Mouse (Mus musculus) left cerebral cortex, adult 18-20 months (tissue): Measurements from ENCODE around the gene Fndc4. TPM values are rescaled to one million over a fixed set of nuclear protein-coding genes. Genes with fewer than 3 reads are reported as not detected.
A peak's percentile ranks its signal among the peaks of the same experiment; 100 is the strongest.

Experiments
- DNase-seq, 2 experiments: peaks; one replicate each; pipeline ENCODE4 v3.0.0; 2021 to 2022; ENCODE audit warnings: low spot score in 2 of 2, mixed read lengths in 1 of 2
- long read RNA-seq, 2 experiments: library from polyadenylated mRNA; stranded (forward); transcript quantifications; one replicate each; pipeline ENCODE4 v2.0.0; 2021
- total RNA-seq, 2 experiments: library from RNA; stranded (reverse); gene quantifications; 2 replicates each; pipeline ENCODE4 v1.2.3; 2021

Fndc4 gene
- 100 to 1,000 TPM; 159 to 160 TPM for total RNA-seq
- long read RNA-seq, experiment 1, transcript Fndc4-202 (7 exons, 2,333 nt): major isoform, 93 of 155 reads
- long read RNA-seq, experiment 1, transcript Fndc4-201 (8 exons, 1,375 nt): minor isoform, 24 of 155 reads
- long read RNA-seq, experiment 1, partial matches to known transcripts: 27 of 155 reads
- long read RNA-seq, experiment 1, other reads (novel, unspliced or antisense): 10 of 155 reads
- long read RNA-seq, experiment 2, transcript Fndc4-201 (8 exons, 1,375 nt): minor isoform, 17 of 89 reads
- long read RNA-seq, experiment 2, transcript Fndc4-202 (7 exons, 2,333 nt): major isoform, 46 of 89 reads
- long read RNA-seq, experiment 2, partial matches to known transcripts: 13 of 89 reads
- long read RNA-seq, experiment 2, other reads (novel, unspliced or antisense): 13 of 89 reads

DNA sequence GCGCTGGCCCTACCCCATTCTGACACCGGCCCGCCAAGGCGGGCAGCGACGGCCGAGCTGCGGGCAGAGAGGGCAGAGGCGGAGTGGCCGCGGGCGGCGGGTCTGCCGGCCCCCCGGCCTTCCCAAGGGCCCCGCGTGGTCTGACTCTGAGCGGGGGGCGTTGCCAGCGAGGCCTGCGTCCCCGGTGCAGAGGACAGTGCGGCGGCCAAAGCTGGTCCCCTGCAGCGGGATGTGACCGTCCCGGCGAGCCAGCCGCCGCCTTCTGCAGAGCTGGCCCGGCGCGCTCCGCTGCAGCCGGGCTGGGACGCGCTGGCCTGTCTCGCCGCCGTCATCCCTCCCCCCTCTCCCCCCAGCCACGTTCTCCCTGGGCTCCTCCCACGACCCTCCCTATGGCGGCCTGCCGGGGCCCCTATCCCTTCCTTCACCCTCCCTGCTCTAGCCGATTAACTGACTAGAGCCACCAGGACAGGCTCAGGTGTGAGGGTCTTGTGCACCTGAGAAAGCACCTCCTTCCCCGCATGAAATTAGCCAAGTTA lies at the start of gene Fndc4:
Gene Fndc4 (minus strand): TSS at position 475 of the 536 bp plus-strand sequence.
- DNase-seq: peak; percentile 47 to 59

GRCm38 (mm10) chr5:31328255-31328654 lies 32.4 kb upstream of the Fndc4 start:
- peak; percentile 62 to 72 for DNase-seq

DNA sequence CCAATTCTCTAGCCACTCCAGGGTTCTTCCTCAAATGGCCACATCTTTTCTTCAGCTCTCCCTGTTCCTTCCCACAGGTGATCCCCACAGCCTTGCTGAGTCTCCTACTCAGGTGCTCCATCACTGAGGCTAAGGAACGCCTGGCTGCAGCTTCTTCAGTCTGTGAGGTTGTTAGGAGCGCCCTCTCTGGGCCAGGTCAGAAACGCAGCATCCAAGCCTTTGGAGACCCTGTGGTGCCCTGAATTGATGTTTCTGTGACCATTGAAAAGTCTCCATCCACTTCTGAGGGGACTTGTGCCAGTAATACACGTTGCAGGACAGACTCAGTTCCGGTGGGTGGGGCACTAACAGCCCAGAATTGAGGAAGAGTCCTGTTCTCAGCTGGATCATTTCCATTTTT lies 31.0 kb upstream of the Fndc4 start:
- no peak for DNase-seq

GRCm38 (mm10) chr5:31324085-31324484 lies 28.2 kb upstream of the Fndc4 start:
- DNase-seq: no peak

- no peak for DNase-seq
These were observed 26.9 kb upstream of the Fndc4 start for GRCm38 (mm10) chr5:31322776-31323175.

DNA sequence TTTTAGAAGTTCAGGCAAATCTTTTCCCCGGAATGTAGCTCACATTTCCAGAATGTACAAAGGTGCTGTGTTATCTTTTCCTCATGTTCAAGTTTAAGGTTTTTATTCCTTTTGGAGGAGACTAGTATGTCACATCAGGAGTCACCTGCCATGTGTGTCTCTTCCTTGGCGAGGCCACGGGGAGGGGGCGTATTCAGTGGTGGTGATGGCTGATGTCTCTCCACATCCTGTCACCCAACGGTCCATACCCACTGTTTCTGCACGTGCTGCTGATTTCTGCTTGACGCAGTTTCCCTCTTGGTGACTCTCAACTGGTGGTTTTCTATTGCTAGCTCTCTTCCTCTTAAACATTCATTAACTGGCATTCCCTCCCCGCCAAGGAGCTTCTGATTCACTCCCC lies 16.9 kb upstream of the Fndc4 start:
- no peak for DNase-seq

GRCm38 (mm10) chr5:31303093-31303492 lies 7.2 kb upstream of the Fndc4 start:
- no peak for DNase-seq

- no peak for DNase-seq
These were observed 6.0 kb upstream of the Fndc4 start for GRCm38 (mm10) chr5:31301866-31302265.

DNA sequence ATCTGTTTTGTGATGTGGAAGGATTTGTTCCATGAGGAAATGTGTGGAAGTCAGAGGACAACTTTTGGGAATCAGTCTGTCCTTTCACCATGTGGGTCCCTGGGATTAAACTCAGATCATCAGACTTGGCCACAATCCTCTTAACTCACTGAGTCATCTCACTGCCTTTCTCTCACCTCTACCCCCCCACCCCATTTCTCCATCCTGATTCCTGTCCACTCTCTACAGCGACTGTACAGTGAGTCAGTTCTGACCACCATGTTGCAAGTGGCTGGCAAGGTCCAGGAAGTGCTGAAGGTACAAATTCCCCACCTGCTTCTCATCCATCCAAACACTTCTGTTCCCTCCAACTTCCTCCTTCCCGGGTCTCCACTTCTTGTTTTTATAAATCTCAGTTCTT lies 2.6 kb upstream of the Fndc4 start:
- DNase-seq: no peak

GRCm38 (mm10) chr5:31297981-31298380 lies 2.1 kb upstream of the Fndc4 start:
- no peak for DNase-seq

- DNase-seq: no peak
These were observed 1.3 kb upstream of the Fndc4 start, which contains the start of gene Gckr for GRCm38 (mm10) chr5:31297047-31297757. Gene Gckr, plus strand, starts transcription at chr5:31297443.

- no peak for DNase-seq
These were observed 795 bp downstream of the Fndc4 start for GRCm38 (mm10) chr5:31294964-31295605.

DNA sequence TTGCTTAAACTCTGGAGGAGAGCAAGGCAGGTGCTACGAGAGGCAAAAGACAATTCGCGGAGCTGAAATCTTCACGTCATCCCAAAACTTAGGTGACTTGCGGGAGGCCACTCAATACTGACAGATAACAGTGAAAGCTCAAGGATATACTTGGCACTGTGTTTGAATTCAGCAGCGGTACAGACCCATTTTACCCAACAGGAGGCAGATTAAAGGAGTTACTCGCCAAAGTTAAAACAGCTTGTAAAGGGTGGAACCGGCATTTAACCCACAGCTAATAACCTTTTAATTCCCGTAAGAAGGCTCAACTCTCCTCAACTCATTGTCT lies 4.6 kb downstream of the Fndc4 start:
- DNase-seq: no peak

GRCm38 (mm10) chr5:31290521-31291360 lies 5.1 kb downstream of the Fndc4 start, which contains the start of gene Ift172:
Gene Ift172, minus strand, starts transcription at chr5:31291116.
- DNase-seq: peak; percentile 95 to 97

DNA sequence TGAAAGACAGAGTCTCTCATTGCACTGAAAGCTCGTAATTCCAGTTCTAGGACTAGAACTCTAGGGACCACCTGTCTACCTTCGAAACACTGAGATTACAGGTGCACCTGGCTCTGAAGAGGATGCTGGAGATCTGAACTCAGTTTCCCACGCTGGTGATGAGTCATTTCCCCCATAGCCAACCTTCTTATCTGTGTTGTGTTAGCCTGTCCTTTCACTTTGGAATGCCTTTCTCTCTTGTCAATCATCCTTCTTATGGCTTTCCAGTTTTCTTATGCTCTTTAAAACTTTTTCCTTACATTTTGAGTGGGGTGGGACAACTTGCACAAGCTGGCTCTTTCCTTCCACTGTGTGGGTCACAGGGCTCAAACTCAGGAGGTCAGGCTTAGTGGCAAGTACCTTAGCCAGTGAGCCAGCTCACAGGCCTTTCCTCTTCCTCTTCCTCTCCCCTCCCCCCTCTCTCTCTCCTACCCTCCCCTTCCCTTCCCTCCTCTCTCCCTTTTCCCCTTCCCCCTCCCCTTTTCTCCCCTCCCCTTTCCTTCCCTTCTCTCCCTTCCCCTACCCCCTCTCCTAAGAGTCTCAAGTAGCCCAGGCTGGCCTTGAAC lies 6.2 kb downstream of the Fndc4 start:
- no peak for DNase-seq

- no peak for DNase-seq
These were observed 7.2 kb downstream of the Fndc4 start for GRCm38 (mm10) chr5:31288655-31289054.

DNA sequence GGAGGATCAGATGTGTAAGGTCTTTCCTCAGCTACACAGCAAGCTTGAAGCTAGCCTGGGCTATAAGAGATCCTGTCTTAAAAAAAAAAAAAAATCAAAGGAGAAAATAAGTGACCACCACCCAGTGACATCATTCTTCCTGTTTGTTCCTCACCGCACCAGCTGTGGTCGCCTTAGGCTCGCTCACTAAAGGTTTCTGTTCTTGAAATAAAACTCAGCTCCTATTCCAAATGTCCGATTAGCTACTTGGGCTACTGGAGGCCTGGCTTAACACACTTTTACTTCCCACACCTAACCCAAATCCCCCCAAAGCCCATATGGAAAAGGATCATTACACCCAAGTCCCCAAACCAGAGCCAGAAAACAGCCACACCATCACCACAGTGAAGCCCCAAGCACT lies 7.7 kb downstream of the Fndc4 start:
- no peak for DNase-seq

DNA sequence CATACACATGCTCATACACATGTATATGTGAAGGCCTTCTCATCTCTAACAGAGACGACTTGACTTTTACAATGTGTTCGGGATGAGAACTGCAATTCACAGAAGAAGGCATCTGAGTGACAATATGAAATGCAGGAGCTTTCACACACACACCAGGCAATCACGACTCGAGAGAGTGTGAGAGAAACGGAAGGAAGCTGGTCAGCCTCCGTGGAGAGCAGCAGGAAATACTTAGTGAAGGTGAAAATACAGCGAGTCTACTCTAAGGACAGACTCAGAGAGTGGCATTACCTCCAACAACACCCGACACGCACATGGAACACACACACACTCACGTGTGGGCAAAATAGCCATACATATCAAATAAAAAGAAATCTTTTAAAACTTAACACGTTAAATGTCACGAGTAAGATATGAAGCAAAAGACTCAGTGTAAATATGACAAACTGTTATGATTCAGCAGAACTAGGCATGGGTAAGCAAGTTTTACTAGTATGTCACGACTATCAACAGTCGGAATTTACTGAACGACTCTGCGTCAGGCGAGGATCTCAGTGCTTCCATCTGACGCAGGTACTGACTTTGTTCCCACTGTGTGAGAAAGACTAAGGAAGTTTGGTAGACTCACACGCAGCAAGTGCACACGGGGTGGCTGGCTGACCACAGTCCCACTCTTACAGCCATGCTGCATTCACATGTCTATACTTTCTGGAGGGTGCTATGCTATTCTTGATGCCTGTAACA lies 16.5 kb downstream of the Fndc4 start:
- DNase-seq: no peak

DNA sequence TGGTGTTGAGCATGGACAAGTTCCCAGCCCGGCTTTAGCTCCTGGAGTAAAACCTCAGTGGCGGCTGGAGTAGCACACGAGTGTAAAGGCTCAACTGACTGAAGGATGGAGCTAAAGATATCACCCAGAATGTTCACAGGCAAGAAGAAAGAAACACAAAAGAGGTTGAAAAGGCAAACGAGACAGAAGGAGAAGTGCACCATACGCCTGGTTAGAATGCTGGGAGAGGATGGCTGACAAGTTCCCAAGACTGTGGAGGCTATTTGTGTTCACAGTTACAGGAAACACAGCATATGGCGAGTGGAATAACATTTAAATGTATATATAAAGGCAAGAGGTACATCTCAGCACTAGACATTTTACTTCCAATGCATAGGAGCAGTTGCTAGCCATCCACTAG lies 22.9 kb downstream of the Fndc4 start:
- peak in 1 of 2 experiments; percentile 24 for DNase-seq

DNA sequence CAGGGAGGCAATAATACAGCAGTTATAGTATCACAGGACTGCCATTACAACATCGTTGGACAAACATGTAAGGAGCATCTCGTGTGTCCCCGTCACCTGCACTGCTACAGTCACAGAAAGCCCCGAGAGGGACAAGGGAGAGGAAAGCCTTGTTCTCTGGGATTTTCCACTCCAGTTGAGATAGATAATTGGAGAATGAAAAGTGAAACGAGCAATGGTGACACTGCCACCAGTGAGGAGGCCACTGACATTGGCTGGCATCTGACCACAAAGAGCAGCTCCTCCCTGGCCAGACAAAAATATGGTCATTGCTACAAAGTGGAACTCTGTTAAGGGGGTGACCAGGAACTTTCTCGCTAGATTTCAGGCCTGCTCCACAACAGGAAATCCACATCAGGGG lies 28.2 kb downstream of the Fndc4 start:
- no peak for DNase-seq
